Mouse (Mus musculus): Measurements from ENCODE around the gene Gm2075.
"Not testable (repeated sequence)": the region's sequence is repeated elsewhere in the genome, so short reads cannot be mapped to it uniquely, and the experiment has no call there.

The Gm2075 gene

GRCm38 (mm10) chr12:88011548-88011947, at the start of gene Gm2075:
Gene Gm2075, plus strand, starts transcription at chr12:88011848.
- not testable (repeated sequence) for DNase-seq (ENCODE audit: low spot score)

DNA sequence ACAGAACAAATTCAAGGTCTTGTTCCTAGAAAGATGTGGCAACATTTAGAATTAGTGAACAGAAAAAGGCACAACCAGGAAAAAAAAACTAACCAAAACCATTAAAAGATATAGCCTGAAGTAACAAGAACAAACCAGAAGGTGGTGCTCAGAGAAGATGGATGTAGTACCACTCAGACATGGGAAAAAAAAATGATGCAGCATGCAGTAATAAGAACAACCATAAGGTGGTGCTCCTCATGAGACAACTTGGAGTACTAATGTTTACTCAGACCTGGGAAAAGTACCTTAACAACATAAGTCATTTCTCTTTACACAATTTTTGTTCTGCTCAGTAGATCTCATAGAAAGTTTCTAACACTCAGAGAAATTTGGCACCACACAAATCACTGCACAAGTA, 27.6 kb upstream of the Gm2075 start:
- not testable (repeated sequence) for DNase-seq (ENCODE audit: low spot score)

- DNase-seq (ENCODE audit: low spot score): not testable (repeated sequence)
Measured at GRCm38 (mm10) chr12:88004118-88004517, 7.5 kb upstream of the Gm2075 start.

DNA sequence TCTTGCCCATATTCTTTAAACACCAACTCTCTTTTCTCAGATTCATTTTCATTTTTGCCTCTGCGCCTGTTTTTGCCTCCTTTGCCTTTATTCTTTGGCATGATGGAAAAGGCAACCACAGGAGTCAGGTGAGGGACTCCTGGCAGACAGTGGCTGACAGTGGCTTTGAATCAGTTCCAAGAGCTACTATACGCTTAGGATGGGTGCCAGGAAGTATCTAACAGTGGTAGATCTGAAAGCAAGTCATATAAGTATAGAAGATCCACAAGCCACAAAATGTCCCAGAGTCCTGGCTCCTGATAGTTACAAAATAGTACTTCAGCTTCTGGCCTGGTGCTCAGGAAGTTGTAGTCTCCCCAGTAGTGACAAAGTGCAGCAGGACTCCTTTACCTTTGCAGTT, 7.0 kb downstream of the Gm2075 start, which contains the start of gene Gm6803:
TSS of gene Gm6803 (minus strand) at position 101 of the 400 bp plus-strand sequence.
- not testable (repeated sequence) for DNase-seq (ENCODE audit: low spot score)

GRCm38 (mm10) chr12:88026704-88027103, 15.1 kb downstream of the Gm2075 start, which contains the start of gene Gm2056:
Gene Gm2056, plus strand, starts transcription at chr12:88027004.
- not testable (repeated sequence) for DNase-seq (ENCODE audit: low spot score)

- not testable (repeated sequence) for DNase-seq (ENCODE audit: low spot score)
Measured at GRCm38 (mm10) chr12:88032250-88032649, 20.6 kb downstream of the Gm2075 start.

DNA sequence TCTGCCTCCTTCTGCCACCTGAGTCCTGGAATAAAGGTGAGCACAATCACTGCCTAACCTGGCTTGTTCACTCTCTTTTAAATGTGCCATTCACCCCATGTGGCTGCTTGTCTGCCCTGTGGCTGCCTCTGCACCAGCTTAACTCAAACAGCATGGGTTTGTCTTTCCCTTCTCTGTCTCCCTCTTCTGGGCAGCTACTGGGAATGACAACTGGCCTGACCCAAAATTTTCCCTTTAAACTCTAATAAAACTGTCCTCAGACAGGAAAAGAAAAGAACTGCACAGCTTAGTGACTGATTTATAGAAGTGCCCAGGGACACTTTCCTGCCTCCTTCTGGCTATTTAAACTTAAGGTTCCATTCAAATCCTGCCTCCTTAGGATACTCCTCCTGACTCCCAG, 27.4 kb downstream of the Gm2075 start:
- DNase-seq (ENCODE audit: low spot score): not testable (repeated sequence)

DNA sequence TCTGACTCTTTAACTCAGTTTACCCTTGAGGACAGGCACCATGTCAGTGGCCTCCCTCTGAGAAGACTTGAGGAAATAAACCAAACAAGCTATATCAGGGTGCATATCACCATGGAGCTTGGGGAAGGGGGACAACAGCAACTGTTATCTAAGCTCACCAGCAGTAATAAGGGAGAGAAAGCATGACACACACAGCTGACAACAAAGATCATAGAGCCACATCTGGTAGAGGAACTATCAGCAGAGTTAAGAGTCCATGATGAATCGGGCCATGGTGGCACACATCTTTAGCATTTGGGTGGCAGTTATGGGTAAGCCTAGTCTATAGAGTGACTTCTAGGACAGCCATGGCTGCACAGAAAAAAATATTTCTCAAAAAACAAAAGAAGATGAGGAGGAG, 28.1 kb downstream of the Gm2075 start:
- not testable (repeated sequence) for DNase-seq (ENCODE audit: low spot score)

DNA sequence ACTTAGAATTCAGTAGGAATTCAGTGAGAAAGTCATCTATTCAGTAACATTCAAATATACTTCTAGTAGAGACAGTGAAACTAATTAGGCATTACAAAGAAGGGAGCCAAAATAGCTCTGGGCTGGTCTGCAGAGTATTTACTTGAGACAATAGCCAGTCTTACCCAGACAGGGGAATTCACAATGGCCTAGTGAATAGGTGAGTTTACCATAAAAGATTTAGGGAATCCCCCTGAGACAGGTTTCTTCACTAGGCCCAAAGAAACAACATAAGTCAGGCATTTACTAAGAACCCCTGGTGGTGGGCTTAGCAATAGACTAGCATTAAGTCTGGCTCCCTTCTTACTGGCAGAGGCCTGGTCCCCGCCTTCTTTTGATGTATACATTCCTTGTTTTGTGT, 33.6 kb downstream of the Gm2075 start:
- not testable (repeated sequence) for DNase-seq (ENCODE audit: low spot score)
